Mouse (Mus musculus) cerebellum, adult 2 months (tissue): ENCODE data around the gene Swap70.

Experiments used
- CTCF ChIP-seq: fragments of 200-500 bp; IDR thresholded peaks from 2 replicates; pipeline ENCODE4 v1.5.1; 2011; ENCODE audit warnings: low read depth, mild to moderate bottlenecking, control low read depth, low read length, moderate library complexity, borderline replicate concordance; ENCODE audit not compliant: insufficient read depth
- POLR2A ChIP-seq: fragments of 200-500 bp; IDR thresholded peaks from 2 replicates; pipeline ENCODE4 v1.6.1; 2011; ENCODE audit warnings: low read length, control low read depth, borderline replicate concordance; ENCODE audit not compliant: insufficient read depth

GRCm38 (mm10) chr7:110221051-110221585, 393 bp upstream of the Swap70 start:
- TF ChIP-seq POLR2A (no peak), CTCF (no peak)
